ENCODE assay signal across 8 mouse cellular contexts in genomic region chr1:36323746-36324448, GRCm38 (mm10). TPM values are rescaled to one million over a fixed set of nuclear protein-coding genes. Genes with fewer than 3 reads are reported as not detected.
DNase-seq lines count a peak whose midpoint lies in the region; ATAC-seq and TF ChIP-seq lines count a peak whose summit lies in the region.
"Had no signal": no experiment of that assay in that cellular context is flagged by ENCODE, and none has a peak within 500 bp of the region (broad histone marks: within the 10 kb centered on the region; RNA-seq: fewer than 3 reads in every experiment).

No protein-coding gene starts in this region.

- no peak overlapping the region for H3K4me3 ChIP-seq in thymus, adult 2 months (ENCODE audit: control insufficient read depth, insufficient read depth, low read length)
- no peak overlapping the region for H3K4me3 ChIP-seq in forebrain, embryonic 12.5 days (replicated peaks)
- no peak overlapping the region for H3K4me3 ChIP-seq in midbrain, embryonic 16.5 days (ENCODE audit: low read depth, low read length)

- ATAC-seq in forebrain, embryonic 12.5 days (ENCODE audit: low FRiP score), result 0 out of 2 replicates have a peak, but pooled peaks have one; percentile 58
- peak; percentile 70 for ATAC-seq in midbrain, embryonic 16.5 days

- no peak overlapping the region for H3K27ac ChIP-seq in thymus, adult 2 months (ENCODE audit: control insufficient read depth, insufficient read depth, low read length)
- no peak overlapping the region for H3K27ac ChIP-seq in forebrain, embryonic 12.5 days
- H3K27ac ChIP-seq in midbrain, embryonic 16.5 days (ENCODE audit: low read length), result no peak overlapping the region

- H3K4me1 ChIP-seq in thymus, adult 2 months (replicated peaks; ENCODE audit: control insufficient read depth, insufficient read depth, low read length), result no peaks in the 10 kb centered on the region
- H3K4me1 ChIP-seq in forebrain, embryonic 12.5 days, result no peaks in the 10 kb centered on the region
- H3K4me1 ChIP-seq in midbrain, embryonic 16.5 days (ENCODE audit: control insufficient read depth, insufficient read depth, low read length), result no peaks in the 10 kb centered on the region

- no peak for TF ChIP-seq POLR2A in thymus, adult 2 months (IDR thresholded peaks at IDR 0.05; ENCODE audit: control insufficient read depth, extremely low read depth, insufficient read depth, low read length, poor library complexity)

- H3K9me3 ChIP-seq in forebrain, embryonic 12.5 days, result no peaks in the 10 kb centered on the region
- no peaks in the 10 kb centered on the region for H3K9me3 ChIP-seq in midbrain, embryonic 16.5 days (replicated peaks; ENCODE audit: control insufficient read depth, low read length, poor library complexity, severe bottlenecking)

- DNase-seq in thymus, adult 2 months, result peak; percentile 33
- no peak for DNase-seq in thymus, postnatal 4 days
- peak; percentile 54 to 67 for DNase-seq in adrenal gland, postnatal 36 days
- peak; percentile 63 for DNase-seq in induced T-regulatory cell, adult 2 months (ENCODE audit: low read depth)
- peak; percentile 18 to 42 for DNase-seq in left cerebral cortex, postnatal 36 days (ENCODE audit: low spot score in 2 of 2)

- 47% methylated on average over 8 of the region's 8 CpGs for WGBS in thymus, adult 2 months
- WGBS in forebrain, embryonic 12.5 days, result 67% methylated on average over 8 of the region's 8 CpGs
- WGBS in midbrain, embryonic 16.5 days, result 63% methylated on average over 8 of the region's 8 CpGs

- TF ChIP-seq CTCF in thymus, adult 2 months (IDR thresholded peaks at IDR 0.05; ENCODE audit: borderline replicate concordance, control insufficient read depth, extremely low read depth, insufficient read depth, low read length, poor library complexity), result peak; percentile 11; the same call in 1 of the 2 replicates

- H3K36me3 ChIP-seq in thymus, adult 2 months (ENCODE audit: control insufficient read depth, insufficient read depth, low read length), result peaks cover 13% of the 10 kb centered on the region; the same call in 1 of the 2 replicates
- H3K36me3 ChIP-seq in forebrain, embryonic 12.5 days (replicated peaks), result peaks cover 7% of the 10 kb centered on the region
- no peaks in the 10 kb centered on the region for H3K36me3 ChIP-seq in midbrain, embryonic 16.5 days (ENCODE audit: control insufficient read depth, insufficient read depth, low read length)

- H3K9ac ChIP-seq in forebrain, embryonic 12.5 days, result no peak overlapping the region
- H3K9ac ChIP-seq in midbrain, embryonic 16.5 days (ENCODE audit: low read depth, low read length), result no peak overlapping the region

- intact Hi-C loops in left cerebral cortex, postnatal 36 days (cut with DNase I), result loop anchor here (10.0 kb wide), 1 partner anchor 171 kb away; no protein-coding TSS in a partner anchor

- no peak overlapping the region for H3K4me2 ChIP-seq in forebrain, embryonic 12.5 days
- H3K4me2 ChIP-seq in midbrain, embryonic 16.5 days (ENCODE audit: low read length), result no peak overlapping the region

- no peaks in the 10 kb centered on the region for H3K27me3 ChIP-seq in thymus, adult 2 months (ENCODE audit: control insufficient read depth, insufficient read depth, low read length)
- no peaks in the 10 kb centered on the region for H3K27me3 ChIP-seq in forebrain, embryonic 12.5 days
- H3K27me3 ChIP-seq in midbrain, embryonic 16.5 days (ENCODE audit: control insufficient read depth, insufficient read depth, low read depth, low read length), result no peaks in the 10 kb centered on the region

RNA-seq across cellular contexts. Expression of gene Arid5a, which starts 16.4 kb away (rescaled TPM):
- polyA plus RNA-seq in thymus, adult 2 months (2012; rRNA removed), result 51.7 and 57.2 TPM in 2 replicates
- total RNA-seq in adrenal gland, postnatal 36 days (2021), result 1 to 10 TPM; 4.2 to 6.9 TPM
- polyA plus RNA-seq in forebrain, embryonic 12.5 days (2016; fragmentation: Nextera tagmentation; extraction: Ambion mirVana), result 2.0 and 2.1 TPM in 2 replicates
- total RNA-seq in left cerebral cortex, postnatal 36 days (2021), result 10 to 100 TPM; 14.5 to 14.8 TPM
- 2.8 and 3.6 TPM in 2 replicates for polyA plus RNA-seq in midbrain, embryonic 16.5 days (2015; fragmentation: Nextera tagmentation; extraction: Ambion mirVana)

RNA-seq across cellular contexts. Expression of gene Kansl3, which starts 45.1 kb away (rescaled TPM):
- polyA plus RNA-seq in thymus, adult 2 months (2012; rRNA removed), result 96.5 and 103 TPM in 2 replicates
- total RNA-seq in adrenal gland, postnatal 36 days (2021), result 100 to 1,000 TPM; 105 to 113 TPM
- polyA plus RNA-seq in forebrain, embryonic 12.5 days (2016; fragmentation: Nextera tagmentation; extraction: Ambion mirVana), result 47.2 and 48.0 TPM in 2 replicates
- 10 to 100 TPM; 53.5 to 65.2 TPM for total RNA-seq in left cerebral cortex, postnatal 36 days (2021)
- 41.5 and 46.0 TPM in 2 replicates for polyA plus RNA-seq in midbrain, embryonic 16.5 days (2015; fragmentation: Nextera tagmentation; extraction: Ambion mirVana)

RNA-seq across cellular contexts. Expression of gene Fer1l5, which starts 48.2 kb away (rescaled TPM):
- polyA plus RNA-seq in thymus, adult 2 months (2012; rRNA removed), result 0.04 and 0.08 TPM in 2 replicates
- total RNA-seq in adrenal gland, postnatal 36 days (2021), result under 1 TPM; 0.16 to 0.20 TPM
- 2.0 and 2.5 TPM in 2 replicates for polyA plus RNA-seq in forebrain, embryonic 12.5 days (2016; fragmentation: Nextera tagmentation; extraction: Ambion mirVana)
- total RNA-seq in left cerebral cortex, postnatal 36 days (2021), result not detected
- polyA plus RNA-seq in midbrain, embryonic 16.5 days (2015; fragmentation: Nextera tagmentation; extraction: Ambion mirVana), result 2.9 TPM in 2 replicates
- polyA plus RNA-seq: large intestine, adult 2 months had no signal

RNA-seq across cellular contexts. Expression of gene Neurl3, which starts 49.4 kb away (rescaled TPM):
- 13.4 and 14.3 TPM in 2 replicates for polyA plus RNA-seq in thymus, adult 2 months (2012; rRNA removed)
- 1 to 10 TPM; 6.1 to 6.8 TPM for total RNA-seq in adrenal gland, postnatal 36 days (2021)
- polyA plus RNA-seq in forebrain, embryonic 12.5 days (2016; fragmentation: Nextera tagmentation; extraction: Ambion mirVana), result 0.34 and 0.45 TPM in 2 replicates
- under 1 TPM; 0.32 to 0.91 TPM for total RNA-seq in left cerebral cortex, postnatal 36 days (2021)
- polyA plus RNA-seq in midbrain, embryonic 16.5 days (2015; fragmentation: Nextera tagmentation; extraction: Ambion mirVana), result 1.2 and 1.5 TPM in 2 replicates

Comparison
In these comparisons a context has a peak if more than half of its experiments do, and no peak if none do; other contexts are left out.
1. RNA of gene Arid5a, which starts 16.4 kb away (polyA plus RNA-seq): 51.7 to 57.2 TPM in thymus, adult 2 months; 2.8 to 3.6 TPM in midbrain, embryonic 16.5 days and 2.0 to 2.1 TPM in forebrain, embryonic 12.5 days; every median in the first group is over 10 times any median in the second.